Mouse (Mus musculus): ENCODE measurements around the gene Grasp.

DNA sequence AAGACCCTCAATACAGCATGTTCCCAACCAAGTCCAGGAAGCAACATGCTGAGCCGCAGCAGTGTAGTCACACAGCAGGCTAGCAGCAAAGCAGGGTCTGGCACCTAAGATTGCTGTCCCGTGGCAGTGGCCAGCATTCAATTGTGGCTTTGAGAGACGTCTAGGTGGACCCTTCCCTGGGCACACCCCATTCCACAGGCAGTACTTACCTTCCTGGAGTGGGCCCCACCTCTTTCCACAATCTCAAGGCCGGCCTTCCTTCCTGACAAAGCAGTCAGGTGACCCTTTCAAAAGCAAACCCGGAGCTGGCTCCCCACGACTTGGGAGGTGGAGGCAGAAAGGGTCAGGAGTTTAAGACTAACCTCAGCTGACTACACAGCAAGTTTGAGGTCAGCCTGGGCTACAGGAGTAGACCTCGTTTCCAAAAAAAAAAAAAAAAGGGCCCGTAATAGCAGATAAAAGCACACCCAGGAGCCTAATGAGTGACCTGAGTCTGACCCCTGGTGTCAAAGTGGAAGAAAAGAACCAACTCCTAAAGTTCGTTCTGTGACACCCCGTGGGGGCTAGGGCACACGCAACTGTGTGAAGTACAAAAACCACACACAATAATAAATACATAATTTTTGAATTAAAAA is 9.8 kb downstream of the Grasp start:
- TF ChIP-seq CTCF (conservative IDR thresholded peaks at IDR 0.05; ENCODE audit: low read length) (no peak), NANOG (IDR thresholded peaks at IDR 0.05; ENCODE audit: borderline replicate concordance, low read length) (no peak; the same call in 1 of the 2 replicates)

Data from E14TG2a.4 (cell line).